Mouse (Mus musculus) midbrain, embryonic 16.5 days (tissue): ENCODE data around the gene Fbxo7. TPM values are rescaled to one million over a fixed set of nuclear protein-coding genes. Genes with fewer than 3 reads are reported as not detected.

Experiments used
- ATAC-seq: fragments of 200-750 bp; cut with Nextera tagmentation; 2 replicates; pipeline ENCODE4 v1.8.0; 2017; ENCODE audit warnings: moderate TSS enrichment
- H3K27ac ChIP-seq: fragments of 300-500 bp; sonication (generic); 2 replicates; pipeline ENCODE4 v1.5.1; 2014; ENCODE audit warnings: mild to moderate bottlenecking, low read length, mixed read lengths
- H3K27me3 ChIP-seq: fragments of 300-500 bp; sonication (generic); 2 replicates; pipeline ENCODE4 v1.6.1; 2014; ENCODE audit warnings: low read depth, low read length, mixed read lengths; ENCODE audit not compliant: control insufficient read depth, insufficient read depth
- H3K36me3 ChIP-seq: fragments of 300-500 bp; sonication (generic); 2 replicates; pipeline ENCODE4 v1.6.1; 2014; ENCODE audit warnings: mild to moderate bottlenecking, low read length, moderate library complexity, mixed read lengths; ENCODE audit not compliant: control insufficient read depth, insufficient read depth
- H3K4me1 ChIP-seq: fragments of 300-500 bp; sonication (generic); 2 replicates; pipeline ENCODE4 v1.6.1; 2014; ENCODE audit warnings: mild to moderate bottlenecking, low read length, mixed read lengths; ENCODE audit not compliant: control insufficient read depth, insufficient read depth
- H3K4me2 ChIP-seq: fragments of 300-500 bp; sonication (generic); 2 replicates; pipeline ENCODE4 v1.6.1; 2014; ENCODE audit warnings: mild to moderate bottlenecking, low read length, mixed read lengths
- H3K4me3 ChIP-seq: fragments of 300-500 bp; sonication (generic); 2 replicates; pipeline ENCODE4 v1.5.1; 2014; ENCODE audit warnings: low read depth, mild to moderate bottlenecking, low read length, moderate library complexity, mixed read lengths
- H3K9ac ChIP-seq: fragments of 300-500 bp; sonication (generic); 2 replicates; pipeline ENCODE4 v1.6.1; 2014; ENCODE audit warnings: low read depth, low read length, mixed read lengths
- H3K9me3 ChIP-seq: fragments of 300-500 bp; sonication (generic); replicated peaks from 2 replicates; pipeline ENCODE4 v1.6.1; 2014; ENCODE audit warnings: mild to moderate bottlenecking, low read length, mixed read lengths; ENCODE audit not compliant: control insufficient read depth, poor library complexity, severe bottlenecking
- WGBS: fragments of 180-500 bp; shearing (Covaris S2); extraction: QIAGEN DNeasy Blood & Tissue Kit; methylation state at CpG from one replicate; pipeline ENCODE4 v1.1.7; 2014; 5-methylcytosine and 5-hydroxymethylcytosine counted together
- polyA plus RNA-seq: library from polyadenylated mRNA; unstranded; fragments of >200 nt; fragmentation: Nextera tagmentation; extraction: Ambion mirVana; gene quantifications from 2 replicates; pipeline ENCODE4 v1.2.1, GENCODE M21; 2015

Fbxo7 gene
- polyA plus RNA-seq, 1 experiment from 2014 or later, result 21.6 TPM

GRCm38 (mm10) chr10:86010636-86011035 lies 11.1 kb upstream of the Fbxo7 start:
- Histone ChIP-seq H3K27ac (no peak overlapping the region), H3K9me3 (no peaks in the 10 kb centered on the region), H3K27me3 (no peaks in the 10 kb centered on the region), H3K9ac (no peak overlapping the region), H3K36me3 (no peaks in the 10 kb centered on the region), H3K4me3 (no peak overlapping the region), H3K4me2 (no peak overlapping the region), H3K4me1 (no peaks in the 10 kb centered on the region)
- 77% methylated on average over 6 of the region's 6 CpGs for WGBS
- ATAC-seq, result no peak

- Histone ChIP-seq H3K9me3 (no peaks in the 10 kb centered on the region), H3K4me1 (no peaks in the 10 kb centered on the region), H3K4me3 (no peak overlapping the region), H3K4me2 (no peak overlapping the region), H3K27me3 (no peaks in the 10 kb centered on the region), H3K27ac (no peak overlapping the region), H3K36me3 (no peaks in the 10 kb centered on the region), H3K9ac (no peak overlapping the region)
- 90% methylated on average over 2 of the region's 2 CpGs for WGBS
- no peak for ATAC-seq
Measured at GRCm38 (mm10) chr10:86011172-86011571, 10.6 kb upstream of the Fbxo7 start.

- no peaks in the 10 kb centered on the region for H3K36me3 ChIP-seq
- no peaks in the 10 kb centered on the region for H3K4me1 ChIP-seq
- no peak within 1 kb of the TSS for H3K4me3 ChIP-seq
- H3K9ac ChIP-seq, result no peak within 1 kb of the TSS
- WGBS, result 98% methylated on average over 2 of the region's 2 CpGs
- no peak within 1 kb of the TSS for H3K27ac ChIP-seq
- no peaks in the 10 kb centered on the region for H3K27me3 ChIP-seq
- ATAC-seq, result no peak
- H3K9me3 ChIP-seq, result no peaks in the 10 kb centered on the region
- H3K4me2 ChIP-seq, result no peak within 1 kb of the TSS
Measured at GRCm38 (mm10) chr10:86011781-86012180, 10.0 kb upstream of the Fbxo7 start, which contains the start of gene Bpifc. Bpifc (minus strand) TSS chr10:86011895.

- 94% methylated on average over 7 of the region's 7 CpGs for WGBS
- H3K36me3 ChIP-seq, result no peaks in the 10 kb centered on the region
- no peak overlapping the region for H3K27ac ChIP-seq
- H3K9ac ChIP-seq, result no peak overlapping the region
- no peaks in the 10 kb centered on the region for H3K27me3 ChIP-seq
- H3K4me3 ChIP-seq, result no peak overlapping the region
- H3K4me1 ChIP-seq, result peaks cover 9% of the 10 kb centered on the region
- no peak for ATAC-seq
- no peaks in the 10 kb centered on the region for H3K9me3 ChIP-seq
- H3K4me2 ChIP-seq, result no peak overlapping the region
Measured at GRCm38 (mm10) chr10:86017781-86018180, 4.0 kb upstream of the Fbxo7 start.

GRCm38 (mm10) chr10:86018813-86019212 lies 3.0 kb upstream of the Fbxo7 start:
- Histone ChIP-seq H3K4me2 (no peak overlapping the region), H3K36me3 (no peaks in the 10 kb centered on the region), H3K9ac (no peak overlapping the region), H3K4me1 (peaks cover 11% of the 10 kb centered on the region), H3K27me3 (no peaks in the 10 kb centered on the region), H3K9me3 (no peaks in the 10 kb centered on the region), H3K4me3 (no peak overlapping the region), H3K27ac (no peak overlapping the region)
- 32% methylated on average over 5 of the region's 5 CpGs for WGBS
- ATAC-seq, result no peak

- no peaks in the 10 kb centered on the region for H3K36me3 ChIP-seq
- H3K27me3 ChIP-seq, result no peaks in the 10 kb centered on the region
- H3K9ac ChIP-seq, result peak overlapping the region; percentile 84; the same call in 1 of the 2 replicates
- H3K4me3 ChIP-seq, result peak overlapping the region; percentile 93
- H3K27ac ChIP-seq, result no peak overlapping the region
- ATAC-seq, result peak; percentile 78; the same call in 1 of the 2 replicates
- H3K4me2 ChIP-seq, result peak overlapping the region; percentile 86
- H3K4me1 ChIP-seq, result peaks cover 11% of the 10 kb centered on the region
- no peaks in the 10 kb centered on the region for H3K9me3 ChIP-seq
- WGBS, result 0% methylated on average over 3 of the region's 3 CpGs
Measured at GRCm38 (mm10) chr10:86021408-86021748, 394 bp upstream of the Fbxo7 start.

- Histone ChIP-seq H3K36me3 (no peaks in the 10 kb centered on the region), H3K4me1 (peaks cover 11% of the 10 kb centered on the region), H3K9ac (peak overlapping the region; percentile 84), H3K4me2 (peak overlapping the region; percentile 86), H3K27ac (no peak overlapping the region; the same call in 1 of the 2 replicates), H3K9me3 (no peaks in the 10 kb centered on the region), H3K4me3 (peak overlapping the region; percentile 93), H3K27me3 (no peaks in the 10 kb centered on the region)
- ATAC-seq, result no peak
- 7% methylated on average over 6 of the region's 6 CpGs for WGBS
Measured at GRCm38 (mm10) chr10:86022474-86022816, 673 bp downstream of the Fbxo7 start.

- no peak overlapping the region for H3K9ac ChIP-seq
- no peak overlapping the region for H3K27ac ChIP-seq
- H3K4me3 ChIP-seq, result no peak overlapping the region
- no peak for ATAC-seq
- H3K9me3 ChIP-seq, result no peaks in the 10 kb centered on the region
- peaks cover 11% of the 10 kb centered on the region for H3K4me1 ChIP-seq
- no peaks in the 10 kb centered on the region for H3K36me3 ChIP-seq
- no peaks in the 10 kb centered on the region for H3K27me3 ChIP-seq
- no peak overlapping the region; the same call in 1 of the 2 replicates for H3K4me2 ChIP-seq
Measured at GRCm38 (mm10) chr10:86023149-86023548, 1.4 kb downstream of the Fbxo7 start.

GRCm38 (mm10) chr10:86025906-86026305 lies 4.1 kb downstream of the Fbxo7 start:
- H3K9me3 ChIP-seq, result no peaks in the 10 kb centered on the region
- H3K36me3 ChIP-seq, result no peaks in the 10 kb centered on the region
- H3K4me1 ChIP-seq, result peaks cover 11% of the 10 kb centered on the region
- H3K9ac ChIP-seq, result no peak overlapping the region
- ATAC-seq, result no peak
- H3K4me3 ChIP-seq, result no peak overlapping the region
- H3K4me2 ChIP-seq, result no peak overlapping the region
- 94% methylated on average over 2 of the region's 2 CpGs for WGBS
- no peak overlapping the region for H3K27ac ChIP-seq
- no peaks in the 10 kb centered on the region for H3K27me3 ChIP-seq

- no peak overlapping the region for H3K27ac ChIP-seq
- H3K9ac ChIP-seq, result no peak overlapping the region
- H3K4me2 ChIP-seq, result no peak overlapping the region
- no peak overlapping the region for H3K4me3 ChIP-seq
- 87% methylated on average over 3 of the region's 3 CpGs for WGBS
- peaks cover 10% of the 10 kb centered on the region for H3K4me1 ChIP-seq
- no peak for ATAC-seq
- no peaks in the 10 kb centered on the region for H3K27me3 ChIP-seq
- H3K9me3 ChIP-seq, result no peaks in the 10 kb centered on the region
- no peaks in the 10 kb centered on the region for H3K36me3 ChIP-seq
Measured at GRCm38 (mm10) chr10:86026354-86026753, 4.6 kb downstream of the Fbxo7 start.
